Mouse (Mus musculus) midbrain, postnatal 0 days (tissue): Measurements from ENCODE around the gene Klc3. TPM values are rescaled to one million over a fixed set of nuclear protein-coding genes. Genes with fewer than 3 reads are reported as not detected.

Experiments used
- ATAC-seq: fragments of 200-750 bp; cut with Nextera tagmentation; 2 replicates; pipeline ENCODE4 v1.8.0; 2017; ENCODE audit warnings: moderate number of reproducible peaks, mild to moderate bottlenecking, moderate TSS enrichment, moderate library complexity; ENCODE audit not compliant: low FRiP score
- DNase-seq: peaks from one replicate; pipeline ENCODE4 v3.0.0-alpha.2; 2015; ENCODE audit warnings: low spot score
- H3K27ac ChIP-seq: fragments of 300-500 bp; sonication (generic); 2 replicates; pipeline ENCODE4 v1.5.1; 2014; ENCODE audit warnings: low read depth, mild to moderate bottlenecking, low read length, mixed read lengths
- H3K27me3 ChIP-seq: fragments of 300-500 bp; sonication (generic); 2 replicates; pipeline ENCODE4 v1.6.1; 2014; ENCODE audit warnings: low read length, control low read depth, mixed read lengths; ENCODE audit not compliant: insufficient read depth
- H3K36me3 ChIP-seq: fragments of 300-500 bp; sonication (generic); 2 replicates; pipeline ENCODE4 v1.6.1; 2014; ENCODE audit warnings: low read length, control low read depth, mixed read lengths; ENCODE audit not compliant: insufficient read depth
- H3K4me1 ChIP-seq: fragments of 300-500 bp; sonication (generic); 2 replicates; pipeline ENCODE4 v1.6.1; 2014; ENCODE audit warnings: mild to moderate bottlenecking, control low read depth, antibody characterized with exemption, low read length, mixed read lengths; ENCODE audit not compliant: insufficient read depth
- H3K4me2 ChIP-seq: fragments of 300-500 bp; sonication (generic); 2 replicates; pipeline ENCODE4 v1.6.1; 2014; ENCODE audit warnings: low read depth, mild to moderate bottlenecking, low read length, mixed read lengths; ENCODE audit not compliant: poor library complexity, severe bottlenecking
- H3K4me3 ChIP-seq: fragments of 300-500 bp; sonication (generic); 2 replicates; pipeline ENCODE4 v1.5.1; 2014; ENCODE audit warnings: low read depth, mild to moderate bottlenecking, low read length, moderate library complexity
- H3K9ac ChIP-seq: fragments of 300-500 bp; sonication (generic); replicated peaks from 2 replicates; pipeline ENCODE4 v1.6.1; 2014; ENCODE audit warnings: mild to moderate bottlenecking, low read length, moderate library complexity, mixed read lengths; ENCODE audit not compliant: poor library complexity, severe bottlenecking
- H3K9me3 ChIP-seq: fragments of 300-500 bp; sonication (generic); 2 replicates; pipeline ENCODE4 v1.6.1; 2016; ENCODE audit warnings: low read length, control low read depth
- CTCF ChIP-seq: IDR thresholded peaks from 2 replicates; pipeline ENCODE4 v1.5.1; 2016; ENCODE audit warnings: antibody characterized with exemption, mild to moderate bottlenecking
- WGBS: fragments of 180-500 bp; shearing (Covaris S2); extraction: QIAGEN DNeasy Blood & Tissue Kit; methylation state at CpG from one replicate; pipeline ENCODE4 v1.1.7; 2014; 5-methylcytosine and 5-hydroxymethylcytosine counted together
- polyA plus RNA-seq: library from polyadenylated mRNA; unstranded; fragments of >200 nt; fragmentation: Nextera tagmentation; extraction: Ambion mirVana; gene quantifications from 2 replicates; pipeline ENCODE4 v1.2.1, GENCODE M21; 2015
- total RNA-seq: library from RNA; depleted of rRNA; stranded (reverse); fragments of >200 nt; gene quantifications from 2 replicates; pipeline ENCODE4 v1.2.3, GENCODE M21; 2014

The Klc3 gene
- total and polyA plus RNA-seq, 2 experiments from 2014 or later: 1.4 to 1.9 TPM

GRCm38 (mm10) chr7:19361720-19362119, 42.2 kb downstream of the Klc3 start:
- no peaks in the 10 kb centered on the region for H3K36me3 ChIP-seq
- H3K27me3 ChIP-seq: no peaks in the 10 kb centered on the region
- 11% methylated on average over 16 of the region's 16 CpGs for WGBS
- peak; percentile 68 for TF ChIP-seq CTCF
- no peaks in the 10 kb centered on the region for H3K4me1 ChIP-seq
- peak overlapping the region; percentile 96 for H3K4me2 ChIP-seq
- ATAC-seq (no peak), DNase-seq (no peak)
- H3K9me3 ChIP-seq: no peaks in the 10 kb centered on the region
- no peak overlapping the region for H3K9ac ChIP-seq
- H3K27ac ChIP-seq: no peak overlapping the region
- H3K4me3 ChIP-seq: peak overlapping the region; percentile 63

GRCm38 (mm10) chr7:19360944-19361343, 43.0 kb downstream of the Klc3 start:
- Histone ChIP-seq H3K4me1 (no peaks in the 10 kb centered on the region), H3K36me3 (peaks cover 3% of the 10 kb centered on the region; the same call in 1 of the 2 replicates), H3K27ac (no peak overlapping the region), H3K4me3 (peak overlapping the region; percentile 63), H3K9me3 (no peaks in the 10 kb centered on the region), H3K9ac (peak overlapping the region; percentile 9; the same call in 1 of the 2 replicates), H3K4me2 (peak overlapping the region; percentile 96), H3K27me3 (no peaks in the 10 kb centered on the region)
- ATAC-seq: peak; percentile 36; the same call in 1 of the 2 replicates
- under 1% methylated on average over 27 of the region's 27 CpGs for WGBS
- peak; percentile 89 for DNase-seq
- no peak for TF ChIP-seq CTCF

- DNase-seq: peak; percentile 82
- Histone ChIP-seq H3K36me3 (peaks cover 7% of the 10 kb centered on the region), H3K4me1 (no peaks in the 10 kb centered on the region), H3K9ac (peak overlapping the region; percentile 75; the same call in 1 of the 2 replicates), H3K4me2 (peak overlapping the region; percentile 96), H3K27me3 (no peaks in the 10 kb centered on the region), H3K9me3 (no peaks in the 10 kb centered on the region), H3K4me3 (peak overlapping the region; percentile 63), H3K27ac (0 out of 2 replicates have a peak overlapping the region, but pooled peaks have one; percentile 8)
- no peak for TF ChIP-seq CTCF
- under 1% methylated on average over 42 of the region's 45 CpGs for WGBS
- ATAC-seq: peak; percentile 55
Observed at GRCm38 (mm10) chr7:19359892-19360641, 43.8 kb downstream of the Klc3 start.

- ATAC-seq (peak; percentile 81), DNase-seq (peak; percentile 88)
- Histone ChIP-seq H3K9me3 (no peaks in the 10 kb centered on the region), H3K4me2 (peak within 1 kb of the TSS; percentile 96), H3K27ac (0 out of 2 replicates have a peak within 1 kb of the TSS, but pooled peaks have one; percentile 8), H3K36me3 (peaks cover 13% of the 10 kb centered on the region), H3K27me3 (no peaks in the 10 kb centered on the region), H3K9ac (peak within 1 kb of the TSS; percentile 75), H3K4me1 (no peaks in the 10 kb centered on the region), H3K4me3 (peak within 1 kb of the TSS; percentile 63)
- WGBS: under 1% methylated on average over 29 of the region's 31 CpGs
- TF ChIP-seq CTCF: 0 out of 2 replicates have a peak, but pooled peaks have one; percentile 2
Observed at GRCm38 (mm10) chr7:19359299-19359891, 44.5 kb downstream of the Klc3 start, which contains the start of the genes Cd3eap and Ppp1r13l. Cd3eap (minus strand) TSS chr7:19359483. Ppp1r13l (plus strand) TSS chr7:19359749.

- no peaks in the 10 kb centered on the region for H3K27me3 ChIP-seq
- H3K4me1 ChIP-seq: no peaks in the 10 kb centered on the region
- H3K4me3 ChIP-seq: peak overlapping the region; percentile 63
- H3K9me3 ChIP-seq: no peaks in the 10 kb centered on the region
- no peak for DNase-seq
- no peak for ATAC-seq
- 26% methylated on average over 13 of the region's 13 CpGs for WGBS
- peak overlapping the region; percentile 75 for H3K9ac ChIP-seq
- peaks cover 16% of the 10 kb centered on the region for H3K36me3 ChIP-seq
- TF ChIP-seq CTCF: no peak
- no peak overlapping the region for H3K27ac ChIP-seq
- H3K4me2 ChIP-seq: peak overlapping the region; percentile 96
Observed at GRCm38 (mm10) chr7:19358634-19359033, 45.3 kb downstream of the Klc3 start.
